Mouse (Mus musculus): Measurements from ENCODE around the gene Them4. TPM values are rescaled to one million over a fixed set of nuclear protein-coding genes. Genes with fewer than 3 reads are reported as not detected.
A peak's percentile ranks its signal among the peaks of the same experiment; 100 is the strongest.

Gene Them4
- polyA plus RNA-seq, 1 experiment from 2014 or later: 12.3 TPM

DNA sequence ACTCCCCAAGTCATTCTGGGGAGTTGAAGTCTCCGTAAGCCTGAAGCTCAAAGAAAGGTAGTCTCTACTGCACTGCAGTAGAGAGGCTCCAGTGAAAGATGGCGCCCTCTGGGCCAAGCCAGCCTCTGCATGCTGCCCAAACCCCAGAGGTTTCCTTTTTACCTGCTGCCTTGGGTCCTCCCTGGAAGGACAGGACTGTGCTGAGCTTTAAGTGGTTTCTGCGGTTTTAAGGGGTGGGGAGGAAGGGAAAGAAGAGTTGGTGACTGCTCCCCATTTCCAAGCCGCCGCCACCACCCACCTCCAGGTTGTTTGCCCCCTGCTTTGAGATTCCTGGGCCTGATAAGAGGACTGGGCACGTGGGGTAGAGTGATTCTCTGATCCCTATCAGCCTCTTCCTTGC lies 58.7 kb downstream of the Them4 start:
- peaks cover 31% of the 10 kb centered on the region for H3K27me3 ChIP-seq

DNA sequence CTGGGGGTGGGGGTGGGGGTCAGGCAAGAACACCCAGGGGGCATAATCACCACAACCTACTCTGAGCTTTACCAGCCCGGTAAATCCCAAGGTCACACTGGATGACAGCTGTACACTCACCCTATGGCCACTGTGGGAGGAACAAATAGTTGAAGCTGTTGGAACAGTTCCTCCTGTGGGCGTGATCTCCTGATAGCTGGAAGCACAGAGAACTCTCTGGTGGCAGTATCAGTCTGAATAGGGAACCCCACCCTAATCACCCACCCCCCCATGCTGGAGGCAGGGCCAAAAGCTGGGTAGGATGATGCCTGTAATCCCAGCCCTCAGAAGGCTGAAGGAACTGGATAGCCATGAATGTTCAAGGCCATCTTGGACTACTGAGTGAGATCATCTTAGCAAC lies 59.8 kb downstream of the Them4 start:
- Histone ChIP-seq H3K27me3 (peaks cover 23% of the 10 kb centered on the region), H3K27ac (no peak overlapping the region), H3K36me3 (no peaks in the 10 kb centered on the region), H3K9me3 (replicated peaks) (no peaks in the 10 kb centered on the region), H3K9ac (no peak overlapping the region), H3K4me3 (no peak overlapping the region), H3K4me1 (replicated peaks) (peaks cover 31% of the 10 kb centered on the region), H3K4me2 (no peak overlapping the region)
- WGBS: 35% methylated on average over 2 of the region's 2 CpGs
- ATAC-seq (replicated peaks; ENCODE audit: insufficient number of reproducible peaks, insufficient read depth, low FRiP score, low read depth): no peak

More for the DNA sequence above, 58.7 kb downstream of the Them4 start:
- Histone ChIP-seq H3K4me1 (replicated peaks) (peaks cover 29% of the 10 kb centered on the region), H3K9me3 (replicated peaks) (no peaks in the 10 kb centered on the region), H3K9ac (no peak overlapping the region), H3K27ac (no peak overlapping the region), H3K36me3 (no peaks in the 10 kb centered on the region), H3K4me2 (no peak overlapping the region), H3K4me3 (no peak overlapping the region)
- no peak for ATAC-seq (replicated peaks; ENCODE audit: insufficient number of reproducible peaks, insufficient read depth, low FRiP score, low read depth)
- 62% methylated on average over 6 of the region's 6 CpGs for WGBS

GRCm38 (mm10) chr3:94371637-94372036 lies 61.7 kb downstream of the Them4 start:
- H3K9ac ChIP-seq: no peak overlapping the region
- H3K4me3 ChIP-seq: peak overlapping the region; percentile 29
- peaks cover 31% of the 10 kb centered on the region for H3K4me1 ChIP-seq (replicated peaks)
- ATAC-seq (replicated peaks; ENCODE audit: insufficient number of reproducible peaks, insufficient read depth, low FRiP score, low read depth): peak; percentile 56; the same call in 1 of the 2 replicates
- H3K27me3 ChIP-seq: peaks cover 22% of the 10 kb centered on the region
- no peaks in the 10 kb centered on the region for H3K9me3 ChIP-seq (replicated peaks)
- WGBS: 6% methylated on average over 11 of the region's 11 CpGs
- no peaks in the 10 kb centered on the region for H3K36me3 ChIP-seq
- peak overlapping the region; percentile 57 for H3K4me2 ChIP-seq
- H3K27ac ChIP-seq: 0 out of 2 replicates have a peak overlapping the region, but pooled peaks have one; percentile 31

DNA sequence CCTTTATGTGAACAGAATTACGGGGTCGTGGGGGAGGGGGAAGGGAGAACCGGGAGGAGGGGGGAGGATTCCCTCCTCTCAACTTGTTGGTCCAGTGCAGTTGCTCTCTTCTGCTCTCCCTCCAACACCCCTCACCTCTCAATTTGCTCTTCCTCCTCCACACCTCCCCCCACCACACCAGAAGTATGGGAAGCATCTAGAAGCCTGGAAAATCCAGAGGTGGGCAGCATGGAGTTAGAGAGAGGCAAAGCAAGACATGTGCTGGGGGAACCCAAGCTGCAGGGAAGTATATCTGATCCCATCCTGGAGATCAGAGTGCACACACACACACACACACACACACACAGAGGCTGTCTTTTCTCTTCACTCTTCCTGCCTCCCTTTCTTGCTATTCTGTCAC lies 62.1 kb downstream of the Them4 start:
- H3K4me1 ChIP-seq (replicated peaks): peaks cover 31% of the 10 kb centered on the region
- peaks cover 26% of the 10 kb centered on the region for H3K27me3 ChIP-seq
- no peaks in the 10 kb centered on the region for H3K36me3 ChIP-seq
- 0% methylated on average over 3 of the region's 3 CpGs for WGBS
- H3K9me3 ChIP-seq (replicated peaks): no peaks in the 10 kb centered on the region
- no peak for ATAC-seq (replicated peaks; ENCODE audit: insufficient number of reproducible peaks, insufficient read depth, low FRiP score, low read depth)
- peak overlapping the region; percentile 29 for H3K4me3 ChIP-seq
- H3K9ac ChIP-seq: no peak overlapping the region
- H3K27ac ChIP-seq: 0 out of 2 replicates have a peak overlapping the region, but pooled peaks have one; percentile 31
- H3K4me2 ChIP-seq: peak overlapping the region; percentile 57

- 18% methylated on average over 5 of the region's 5 CpGs for WGBS
- Histone ChIP-seq H3K36me3 (no peaks in the 10 kb centered on the region), H3K4me3 (peak within 1 kb of the TSS; percentile 48), H3K27me3 (peaks cover 30% of the 10 kb centered on the region), H3K9ac (peak within 1 kb of the TSS; percentile 52), H3K27ac (peak within 1 kb of the TSS; percentile 31; the same call in 1 of the 2 replicates), H3K9me3 (replicated peaks) (no peaks in the 10 kb centered on the region), H3K4me2 (peak within 1 kb of the TSS; percentile 71), H3K4me1 (replicated peaks) (peaks cover 31% of the 10 kb centered on the region)
- ATAC-seq (replicated peaks; ENCODE audit: insufficient number of reproducible peaks, insufficient read depth, low FRiP score, low read depth): no peak
Observed at GRCm38 (mm10) chr3:94372641-94373040, 62.8 kb downstream of the Them4 start, which contains the start of gene Rorc. TSS of gene Rorc (plus strand) at chr3:94372794.

- H3K4me1 ChIP-seq (replicated peaks): peaks cover 31% of the 10 kb centered on the region
- ATAC-seq (replicated peaks; ENCODE audit: insufficient number of reproducible peaks, insufficient read depth, low FRiP score, low read depth): peak; percentile 40; the same call in 1 of the 2 replicates
- H3K4me2 ChIP-seq: peak overlapping the region; percentile 71
- H3K9ac ChIP-seq: peak overlapping the region; percentile 52
- H3K27ac ChIP-seq: peak overlapping the region; percentile 23; the same call in 1 of the 2 replicates
- whole genome bisulfite sequencing: 5% methylated on average over 9 of the region's 10 CpGs
- no peaks in the 10 kb centered on the region for H3K36me3 ChIP-seq
- H3K27me3 ChIP-seq: peaks cover 32% of the 10 kb centered on the region
- H3K4me3 ChIP-seq: peak overlapping the region; percentile 48
- H3K9me3 ChIP-seq (replicated peaks): no peaks in the 10 kb centered on the region
Observed at GRCm38 (mm10) chr3:94373090-94373489, 63.2 kb downstream of the Them4 start.

- Histone ChIP-seq H3K9ac (peak overlapping the region; percentile 52), H3K27me3 (peaks cover 37% of the 10 kb centered on the region), H3K9me3 (replicated peaks) (no peaks in the 10 kb centered on the region), H3K4me1 (replicated peaks) (peaks cover 31% of the 10 kb centered on the region), H3K4me2 (peak overlapping the region; percentile 71), H3K27ac (no peak overlapping the region), H3K36me3 (no peaks in the 10 kb centered on the region), H3K4me3 (peak overlapping the region; percentile 48)
- 3% methylated on average over 5 of the region's 5 CpGs for WGBS
- peak; percentile 58 for ATAC-seq (replicated peaks; ENCODE audit: insufficient number of reproducible peaks, insufficient read depth, low FRiP score, low read depth)
Observed at GRCm38 (mm10) chr3:94373597-94374011, 63.7 kb downstream of the Them4 start.

DNA sequence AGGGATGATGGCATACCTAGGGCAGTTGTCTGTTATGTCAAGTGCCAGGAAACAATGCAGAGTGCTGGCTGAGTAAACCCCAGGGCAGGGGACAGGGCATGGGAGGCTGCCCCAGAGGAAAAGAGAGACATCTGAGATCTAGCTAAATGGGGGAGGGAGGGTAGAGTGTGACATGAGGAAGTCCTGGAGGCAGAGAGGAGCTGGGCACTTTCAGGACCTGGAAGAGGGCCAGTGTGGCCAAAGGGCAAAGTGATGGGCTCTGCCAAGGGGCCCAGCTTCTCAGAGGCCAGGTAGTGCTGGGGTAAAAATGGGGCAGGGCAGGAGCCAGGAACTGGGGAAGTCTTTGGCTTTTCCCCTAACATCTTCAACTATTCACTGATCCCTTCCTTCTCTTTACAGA lies 64.7 kb downstream of the Them4 start:
- H3K4me2 ChIP-seq: no peak overlapping the region
- H3K27me3 ChIP-seq: peaks cover 39% of the 10 kb centered on the region
- ATAC-seq (replicated peaks; ENCODE audit: insufficient number of reproducible peaks, insufficient read depth, low FRiP score, low read depth): no peak
- no peak overlapping the region for H3K27ac ChIP-seq
- no peaks in the 10 kb centered on the region for H3K9me3 ChIP-seq (replicated peaks)
- peaks cover 31% of the 10 kb centered on the region for H3K4me1 ChIP-seq (replicated peaks)
- no peak overlapping the region for H3K9ac ChIP-seq
- no peak overlapping the region for H3K4me3 ChIP-seq
- H3K36me3 ChIP-seq: no peaks in the 10 kb centered on the region

DNA sequence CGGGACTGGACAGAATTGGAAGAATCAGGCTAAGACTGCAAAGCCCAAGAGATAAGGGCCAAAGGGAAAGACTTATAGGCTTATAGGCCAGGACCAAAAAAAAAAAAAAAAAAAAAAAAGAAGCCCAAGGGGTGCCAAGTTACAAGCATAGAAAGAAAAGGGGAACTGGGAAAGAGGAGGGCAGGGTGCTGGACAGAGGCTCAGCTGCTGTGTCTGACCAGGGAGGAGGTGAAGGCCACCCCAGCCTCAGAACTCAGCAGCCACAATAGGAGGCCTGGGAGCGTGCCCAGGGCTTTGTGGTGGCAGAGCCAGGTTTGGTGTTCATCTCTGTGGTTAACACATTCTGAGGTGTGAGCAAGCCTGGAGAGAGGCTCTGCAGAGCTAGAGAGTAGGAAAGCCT lies 65.3 kb downstream of the Them4 start:
- Histone ChIP-seq H3K9me3 (replicated peaks) (no peaks in the 10 kb centered on the region), H3K27me3 (peaks cover 39% of the 10 kb centered on the region), H3K4me2 (no peak overlapping the region), H3K4me1 (replicated peaks) (peaks cover 31% of the 10 kb centered on the region), H3K27ac (no peak overlapping the region), H3K9ac (no peak overlapping the region), H3K4me3 (no peak overlapping the region), H3K36me3 (no peaks in the 10 kb centered on the region)
- no peak for ATAC-seq (replicated peaks; ENCODE audit: insufficient number of reproducible peaks, insufficient read depth, low FRiP score, low read depth)
- 67% methylated on average over 2 of the region's 2 CpGs for WGBS

DNA sequence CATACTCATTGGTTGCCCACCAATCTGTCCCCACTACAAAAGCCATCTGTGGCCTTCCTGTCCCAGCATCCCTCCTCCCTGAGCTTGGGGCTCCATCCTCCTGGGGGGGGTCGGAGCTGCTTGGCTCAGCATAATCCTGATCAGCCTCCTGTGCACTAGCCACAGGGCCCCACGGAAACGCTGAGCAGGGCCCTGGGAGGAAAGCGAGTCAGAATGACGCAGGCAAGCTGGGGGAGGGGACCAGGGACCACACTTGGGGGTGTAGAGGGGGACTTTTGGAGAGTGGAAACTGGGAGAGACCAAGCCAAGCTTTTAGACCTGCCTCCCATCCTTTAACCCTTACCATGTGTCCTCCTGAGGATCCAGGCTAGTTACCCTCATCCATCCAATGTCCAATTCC lies 66.0 kb downstream of the Them4 start:
- Histone ChIP-seq H3K4me2 (no peak overlapping the region), H3K36me3 (no peaks in the 10 kb centered on the region), H3K27ac (no peak overlapping the region), H3K27me3 (peaks cover 41% of the 10 kb centered on the region), H3K9ac (no peak overlapping the region), H3K4me1 (replicated peaks) (peaks cover 31% of the 10 kb centered on the region), H3K9me3 (replicated peaks) (no peaks in the 10 kb centered on the region), H3K4me3 (no peak overlapping the region)
- WGBS: 50% methylated on average over 5 of the region's 5 CpGs
- no peak for ATAC-seq (replicated peaks; ENCODE audit: insufficient number of reproducible peaks, insufficient read depth, low FRiP score, low read depth)

DNA sequence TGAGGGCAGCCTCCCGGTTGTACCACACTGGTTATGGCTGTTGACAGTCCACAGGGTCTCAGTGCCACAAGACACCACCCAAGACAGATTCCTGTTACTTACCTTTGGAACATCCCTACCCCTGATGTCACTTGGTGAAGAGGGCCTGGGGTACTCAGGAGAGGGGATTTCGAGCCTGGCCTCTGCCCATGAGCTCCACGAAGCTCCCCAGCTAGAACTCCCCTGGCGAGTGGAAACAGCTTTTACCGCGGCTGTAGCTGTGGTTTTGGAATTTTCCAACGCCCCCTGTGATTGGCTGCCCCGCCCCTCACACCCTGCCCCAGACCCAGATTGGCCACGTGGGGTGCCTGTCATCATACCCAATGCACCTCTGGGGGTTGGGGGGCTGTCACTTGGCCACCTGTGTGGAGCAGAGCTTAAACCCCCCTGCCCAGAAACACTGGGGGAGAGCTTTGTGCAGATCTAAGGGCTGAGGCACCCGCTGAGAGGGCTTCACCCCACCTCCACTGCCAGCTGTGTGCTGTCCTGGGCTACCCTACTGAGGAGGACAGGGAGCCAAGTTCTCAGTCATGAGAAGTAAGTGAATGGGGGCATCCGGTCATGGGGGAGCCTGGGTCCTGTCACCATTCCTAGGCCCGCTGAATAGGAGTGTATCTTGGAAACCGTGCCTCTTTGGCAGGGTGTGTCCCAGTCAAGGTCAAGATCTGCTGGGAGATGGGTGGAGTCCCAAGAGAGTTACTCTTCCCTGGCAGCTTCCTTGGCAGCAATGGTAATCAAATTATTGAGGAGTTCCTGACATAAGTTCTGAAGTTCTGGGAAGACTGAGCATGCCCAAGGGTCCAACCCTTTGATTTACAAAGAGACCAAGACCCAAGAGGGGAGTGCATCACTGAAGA lies 67.4 kb downstream of the Them4 start:
- no peak overlapping the region for H3K9ac ChIP-seq
- ATAC-seq (replicated peaks; ENCODE audit: insufficient number of reproducible peaks, insufficient read depth, low FRiP score, low read depth): no peak
- no peaks in the 10 kb centered on the region for H3K36me3 ChIP-seq
- H3K4me2 ChIP-seq: no peak overlapping the region
- peaks cover 21% of the 10 kb centered on the region for H3K4me1 ChIP-seq (replicated peaks)
- peaks cover 41% of the 10 kb centered on the region for H3K27me3 ChIP-seq
- no peak overlapping the region for H3K4me3 ChIP-seq
- H3K27ac ChIP-seq: no peak overlapping the region
- H3K9me3 ChIP-seq (replicated peaks): no peaks in the 10 kb centered on the region
- WGBS: 13% methylated on average over 13 of the region's 13 CpGs

All from heart, embryonic 15.5 days (tissue).